Mouse (Mus musculus) neural tube, embryonic 12.5 days (tissue): ENCODE measurements around the gene Slc5a3. TPM values are rescaled to one million over a fixed set of nuclear protein-coding genes. Genes with fewer than 3 reads are reported as not detected.

Experiments
- ATAC-seq: fragments of 200-750 bp; cut with Nextera tagmentation; 2 replicates; pipeline ENCODE4 v1.8.0; 2017; ENCODE audit warnings: low read depth, mild to moderate bottlenecking, moderate TSS enrichment, moderate library complexity; ENCODE audit not compliant: low FRiP score
- H3K27ac ChIP-seq: fragments of 300-500 bp; sonication (generic); 2 replicates; pipeline ENCODE4 v1.5.1; 2016
- H3K27me3 ChIP-seq: fragments of 300-500 bp; sonication (generic); replicated peaks from 2 replicates; pipeline ENCODE4 v1.6.1; 2016; ENCODE audit warnings: mild to moderate bottlenecking
- H3K36me3 ChIP-seq: fragments of 300-500 bp; sonication (generic); 2 replicates; pipeline ENCODE4 v1.6.1; 2016; ENCODE audit warnings: mild to moderate bottlenecking
- H3K4me1 ChIP-seq: fragments of 300-500 bp; sonication (generic); 2 replicates; pipeline ENCODE4 v1.6.1; 2016
- H3K4me2 ChIP-seq: fragments of 300-500 bp; sonication (generic); replicated peaks from 2 replicates; pipeline ENCODE4 v1.6.1; 2016; ENCODE audit warnings: mild to moderate bottlenecking
- H3K4me3 ChIP-seq: fragments of 300-500 bp; sonication (generic); 2 replicates; pipeline ENCODE4 v1.5.1; 2016
- H3K9ac ChIP-seq: fragments of 300-500 bp; sonication (generic); 2 replicates; pipeline ENCODE4 v1.6.1; 2016; ENCODE audit warnings: mild to moderate bottlenecking
- H3K9me3 ChIP-seq: fragments of 300-500 bp; sonication (generic); 2 replicates; pipeline ENCODE4 v1.6.1; 2016; ENCODE audit warnings: mild to moderate bottlenecking
- WGBS: fragments of 180-500 bp; shearing (Covaris S2); methylation state at CpG from one replicate; pipeline ENCODE4 v1.1.7; 2016; 5-methylcytosine and 5-hydroxymethylcytosine counted together
- polyA plus RNA-seq: library from polyadenylated mRNA; unstranded; fragments of >200 nt; fragmentation: Nextera tagmentation; extraction: Ambion mirVana; gene quantifications from 2 replicates; pipeline ENCODE4 v1.2.1, GENCODE M21; 2016

The Slc5a3 gene
- polyA plus RNA-seq, 1 experiment from 2014 or later, result 13.6 TPM

- no peak overlapping the region for H3K4me2 ChIP-seq
- H3K9ac ChIP-seq, result no peak overlapping the region
- no peak overlapping the region for H3K27ac ChIP-seq
- H3K27me3 ChIP-seq, result no peaks in the 10 kb centered on the region
- H3K4me1 ChIP-seq, result peaks cover under 1% of the 10 kb centered on the region; the same call in 1 of the 2 replicates
- 88% methylated on average over 11 of the region's 11 CpGs for WGBS
- H3K9me3 ChIP-seq, result no peaks in the 10 kb centered on the region
- no peak for ATAC-seq
- no peaks in the 10 kb centered on the region for H3K36me3 ChIP-seq
- H3K4me3 ChIP-seq, result no peak overlapping the region
These were observed 76.1 kb downstream of the Slc5a3 start for GRCm38 (mm10) chr16:92134148-92134764.

- 93% methylated on average over 15 of the region's 15 CpGs for WGBS
- Histone ChIP-seq H3K9me3 (no peaks in the 10 kb centered on the region), H3K4me2 (no peak overlapping the region)
These were observed 78.2 kb downstream of the Slc5a3 start for GRCm38 (mm10) chr16:92136275-92136674.

More at GRCm38 (mm10) chr16:92136275-92136674, 78.2 kb downstream of the Slc5a3 start:
- peaks cover 13% of the 10 kb centered on the region for H3K4me1 ChIP-seq
- H3K4me3 ChIP-seq, result no peak overlapping the region
- H3K36me3 ChIP-seq, result no peaks in the 10 kb centered on the region
- H3K27ac ChIP-seq, result no peak overlapping the region
- ATAC-seq, result no peak
- H3K27me3 ChIP-seq, result no peaks in the 10 kb centered on the region
- no peak overlapping the region for H3K9ac ChIP-seq

Other genes with a start within 250 kb of the Slc5a3 start
- 126 and 133 TPM in 2 replicates for gene Mrps6, start 52 bp upstream of the Slc5a3 start, polyA plus RNA-seq
- gene Gm49711, start within 50 bp of the Slc5a3 start, polyA plus RNA-seq, result 0.47 and 0.96 TPM in 2 replicates
- 0.28 and 0.33 TPM in 2 replicates for gene Kcne2, start 234.1 kb downstream of the Slc5a3 start, polyA plus RNA-seq
- gene Smim11, start 243.0 kb downstream of the Slc5a3 start, polyA plus RNA-seq, result 106 and 109 TPM in 2 replicates